Mouse (Mus musculus) thymus, postnatal 14 days (tissue): ENCODE results near the gene Pdia5.
A peak's percentile ranks its signal among the peaks of the same experiment; 100 is the strongest.

Source experiments
- DNase-seq: peaks from one replicate; pipeline ENCODE4 v3.0.0; 2021

The Pdia5 gene

GRCm38 (mm10) chr16:35431608-35432007 lies 59.1 kb downstream of the Pdia5 start:
- no peak for DNase-seq

GRCm38 (mm10) chr16:35424926-35425325 lies 65.7 kb downstream of the Pdia5 start:
- no peak for DNase-seq

GRCm38 (mm10) chr16:35423250-35424139 lies 67.2 kb downstream of the Pdia5 start:
- DNase-seq = no peak

- DNase-seq = no peak
These were observed 68.0 kb downstream of the Pdia5 start for GRCm38 (mm10) chr16:35422705-35423104.

- DNase-seq = peak; percentile 29
These were observed 68.5 kb downstream of the Pdia5 start for GRCm38 (mm10) chr16:35422141-35422540.

GRCm38 (mm10) chr16:35414616-35415015 lies 76.1 kb downstream of the Pdia5 start:
- no peak for DNase-seq

GRCm38 (mm10) chr16:35406706-35407105 lies 84.0 kb downstream of the Pdia5 start:
- DNase-seq = no peak

- no peak for DNase-seq
These were observed 84.5 kb downstream of the Pdia5 start for GRCm38 (mm10) chr16:35406166-35406565.

- no peak for DNase-seq
These were observed 85.2 kb downstream of the Pdia5 start for GRCm38 (mm10) chr16:35405348-35406080.

- DNase-seq = no peak
These were observed 85.8 kb downstream of the Pdia5 start for GRCm38 (mm10) chr16:35404864-35405263.

- no peak for DNase-seq
These were observed 86.8 kb downstream of the Pdia5 start for GRCm38 (mm10) chr16:35403891-35404290.

- no peak for DNase-seq
These were observed 87.3 kb downstream of the Pdia5 start for GRCm38 (mm10) chr16:35403356-35403755.

GRCm38 (mm10) chr16:35392813-35393212 lies 97.9 kb downstream of the Pdia5 start:
- DNase-seq = no peak

GRCm38 (mm10) chr16:35385654-35386053 lies 105.0 kb downstream of the Pdia5 start:
- no peak for DNase-seq

GRCm38 (mm10) chr16:35380048-35380447 lies 110.6 kb downstream of the Pdia5 start:
- DNase-seq = no peak

- no peak for DNase-seq
These were observed 111.3 kb downstream of the Pdia5 start for GRCm38 (mm10) chr16:35379344-35379743.

- DNase-seq = no peak
These were observed 126.6 kb downstream of the Pdia5 start for GRCm38 (mm10) chr16:35364063-35364428.

- peak; percentile 95 for DNase-seq
These were observed 127.3 kb downstream of the Pdia5 start, which contains the start of gene Sec22a for GRCm38 (mm10) chr16:35363150-35364062. Sec22a (minus strand) TSS chr16:35363918.

GRCm38 (mm10) chr16:35362221-35362620 lies 128.5 kb downstream of the Pdia5 start:
- no peak for DNase-seq

- peak; percentile 72 for DNase-seq
These were observed 130.1 kb downstream of the Pdia5 start for GRCm38 (mm10) chr16:35360593-35360992.

- no peak for DNase-seq
These were observed 133.2 kb downstream of the Pdia5 start for GRCm38 (mm10) chr16:35357449-35357848.
